Mouse (Mus musculus) heart, postnatal 0 days (tissue): ENCODE results near the gene Znrf4.

Experiments
- CTCF ChIP-seq: IDR thresholded peaks from 2 replicates; pipeline ENCODE4 v1.5.1; 2016; ENCODE audit warnings: antibody characterized with exemption, control low read depth, low read depth
- EP300 ChIP-seq: IDR thresholded peaks from 2 replicates; pipeline ENCODE4 v1.6.1; 2016; ENCODE audit warnings: antibody characterized with exemption, low read depth

GRCm38 (mm10) chr17:56524943-56525342 lies 12.7 kb upstream of the Znrf4 start:
- TF ChIP-seq EP300 = no peak
- no peak for TF ChIP-seq CTCF
